Mouse (Mus musculus) olfactory bulb, adult 2 months (tissue): ENCODE data around the gene Vps8. TPM values are rescaled to one million over a fixed set of nuclear protein-coding genes. Genes with fewer than 3 reads are reported as not detected.

Experiments
- H3K27ac ChIP-seq: fragments of 200-500 bp; 2 replicates; pipeline ENCODE4 v1.5.1; 2012; ENCODE audit warnings: low read depth, low read length; ENCODE audit not compliant: insufficient read depth
- H3K4me1 ChIP-seq: fragments of 200-500 bp; 2 replicates; pipeline ENCODE4 v1.6.1; 2012; ENCODE audit warnings: low read length; ENCODE audit not compliant: control insufficient read depth, insufficient read depth
- H3K4me3 ChIP-seq: fragments of 200-500 bp; 2 replicates; pipeline ENCODE4 v1.5.1; 2012; ENCODE audit warnings: mild to moderate bottlenecking, low read depth, low read length, moderate library complexity; ENCODE audit not compliant: insufficient read depth
- CTCF ChIP-seq: fragments of 200-500 bp; IDR thresholded peaks from 2 replicates; pipeline ENCODE4 v1.5.1; 2012; ENCODE audit warnings: low read depth, mild to moderate bottlenecking, low read length, moderate library complexity; ENCODE audit not compliant: insufficient read depth
- POLR2A ChIP-seq: fragments of 200-500 bp; IDR thresholded peaks from 2 replicates; pipeline ENCODE4 v1.6.1; 2012; ENCODE audit warnings: mild to moderate bottlenecking, low read depth, low read length, moderate library complexity; ENCODE audit not compliant: insufficient read depth
- WGBS: fragments of 180-500 bp; shearing (Covaris S2); methylation state at CpG from one replicate; pipeline ENCODE4 v1.1.7; 2018; 5-methylcytosine and 5-hydroxymethylcytosine counted together
- polyA plus RNA-seq: library from polyadenylated mRNA; stranded (reverse); fragments of >200 nt; gene quantifications from 2 replicates; pipeline ENCODE4 v1.2.4, GENCODE M21; 2012; ENCODE audit warnings: low replicate concordance; ENCODE audit not compliant: missing spikeins, insufficient read depth, insufficient read length

Vps8 gene
- polyA plus RNA-seq, 1 experiment, result not detected

DNA sequence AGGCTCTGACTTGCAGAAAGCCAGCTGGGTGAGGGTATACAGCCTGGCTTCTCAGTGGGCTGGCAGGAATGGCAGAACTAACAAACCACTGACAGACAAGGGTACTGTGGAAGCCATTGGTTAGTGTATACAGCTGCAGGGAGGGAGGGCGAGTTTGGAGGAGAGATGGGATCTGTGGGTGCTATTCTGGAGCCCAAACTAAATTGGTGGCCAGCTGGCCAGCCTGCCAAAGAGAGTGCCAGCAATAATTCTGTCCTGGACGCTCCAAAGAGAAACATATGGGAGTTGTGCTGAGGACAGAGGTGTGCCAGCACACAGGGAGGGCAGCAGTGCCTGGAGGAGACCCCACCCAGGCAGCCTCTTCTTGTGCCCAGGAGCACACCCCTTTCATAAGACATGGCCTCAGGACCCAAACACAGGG, 220.7 kb downstream of the Vps8 start:
- 0 out of 2 replicates have a peak overlapping the region, but pooled peaks have one; percentile 8 for H3K27ac ChIP-seq
- H3K4me1 ChIP-seq, result peaks cover 12% of the 10 kb centered on the region
- TF ChIP-seq POLR2A (no peak), CTCF (no peak)
- WGBS, result 47% methylated on average over 2 of the region's 2 CpGs
- no peak overlapping the region for H3K4me3 ChIP-seq

DNA sequence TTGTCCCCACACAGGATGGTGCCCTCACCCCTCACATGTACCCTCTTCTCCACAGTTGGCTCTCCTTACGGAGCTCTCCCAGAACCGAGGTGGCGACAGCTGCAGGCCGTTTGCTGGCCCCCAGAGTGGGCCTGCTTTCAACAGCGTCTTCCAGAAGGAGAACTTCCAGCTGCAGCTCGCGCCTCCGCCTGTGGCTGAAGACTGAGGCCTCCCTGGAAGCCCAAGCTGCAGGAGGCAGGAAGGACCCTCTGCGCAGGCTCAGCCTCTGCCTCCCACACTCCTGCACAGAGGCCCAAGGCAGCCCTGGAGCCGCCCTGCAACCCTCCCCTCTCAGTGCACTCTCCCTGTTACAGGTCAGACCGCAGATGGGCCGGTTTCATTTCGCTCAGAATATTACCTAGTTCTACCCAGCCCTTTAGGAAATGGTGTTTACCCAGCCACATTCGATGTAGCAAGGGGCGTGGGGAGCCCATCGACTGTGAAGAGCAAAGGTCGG, 221.2 kb downstream of the Vps8 start:
- H3K27ac ChIP-seq, result 0 out of 2 replicates have a peak overlapping the region, but pooled peaks have one; percentile 8
- WGBS, result 54% methylated on average over 17 of the region's 17 CpGs
- H3K4me1 ChIP-seq, result peaks cover 12% of the 10 kb centered on the region
- no peak overlapping the region for H3K4me3 ChIP-seq
- no peak for TF ChIP-seq CTCF

DNA sequence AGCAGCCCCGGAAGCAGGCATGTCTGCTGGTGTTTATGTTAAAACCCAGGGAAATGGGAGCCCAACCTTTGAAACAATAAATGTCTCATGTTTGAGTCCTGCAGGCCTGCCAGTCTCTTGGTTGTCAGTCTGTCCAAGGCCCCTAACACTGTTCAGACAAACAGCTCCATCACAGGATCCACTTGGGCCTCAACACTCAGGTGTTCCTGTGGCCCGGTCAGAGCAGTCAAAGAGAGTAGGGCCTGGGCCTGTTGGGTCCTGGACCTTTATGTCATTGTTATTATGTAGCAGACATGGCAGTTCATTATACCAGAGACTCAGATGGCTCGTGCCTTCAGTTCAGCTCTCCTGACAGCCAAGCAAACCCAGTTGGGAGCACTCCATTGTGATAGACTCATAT, 221.7 kb downstream of the Vps8 start:
- WGBS, result 79% methylated on average over 3 of the region's 3 CpGs
- H3K4me1 ChIP-seq, result peaks cover 12% of the 10 kb centered on the region
- H3K27ac ChIP-seq, result no peak overlapping the region
- no peak overlapping the region for H3K4me3 ChIP-seq
- TF ChIP-seq POLR2A (no peak), CTCF (no peak)

DNA sequence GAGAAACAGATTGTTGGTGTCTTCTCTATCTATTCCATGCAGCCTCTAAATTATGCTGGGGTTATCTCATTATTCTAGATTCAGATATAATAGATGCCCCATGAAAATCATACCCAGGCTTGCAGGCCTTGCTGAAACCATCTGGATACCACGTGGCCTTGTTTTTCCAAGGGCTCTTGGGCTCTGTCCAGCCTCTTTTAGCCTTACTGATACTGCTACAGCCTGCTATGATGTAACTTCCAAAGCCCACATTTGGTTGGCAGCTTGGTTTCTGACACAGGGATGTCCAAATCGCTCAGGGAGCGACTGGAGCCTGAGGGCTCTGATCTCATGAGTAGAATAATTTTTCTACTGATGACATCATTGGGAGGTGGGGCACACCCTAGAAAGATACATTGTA, 223.0 kb downstream of the Vps8 start:
- no peak overlapping the region for H3K27ac ChIP-seq
- H3K4me1 ChIP-seq, result peaks cover 12% of the 10 kb centered on the region
- WGBS, result 85% methylated on average over 3 of the region's 3 CpGs
- H3K4me3 ChIP-seq, result no peak overlapping the region
- TF ChIP-seq POLR2A (no peak), CTCF (no peak)

DNA sequence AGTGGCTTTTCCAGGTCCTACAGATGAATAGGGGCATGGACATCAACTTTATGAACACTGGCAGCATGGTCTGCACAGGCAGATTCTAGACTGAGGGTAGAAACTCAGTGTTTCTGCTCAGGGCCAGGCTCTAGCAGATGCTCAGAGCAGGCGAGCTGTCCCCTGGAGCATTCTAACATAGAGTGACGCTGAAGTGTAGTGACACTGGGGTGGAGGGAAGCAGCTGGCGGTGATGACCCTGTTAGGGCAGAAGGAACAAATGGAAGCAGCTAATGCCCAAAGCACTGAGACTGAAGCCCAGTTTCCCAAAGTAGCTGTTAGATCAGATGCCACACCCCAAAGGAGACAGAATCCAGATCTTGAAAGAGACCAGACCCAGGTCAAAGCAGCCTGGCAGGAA, 223.6 kb downstream of the Vps8 start:
- Histone ChIP-seq H3K4me1 (peaks cover 12% of the 10 kb centered on the region), H3K4me3 (no peak overlapping the region), H3K27ac (no peak overlapping the region)
- TF ChIP-seq CTCF (no peak), POLR2A (no peak)
- 79% methylated on average over 3 of the region's 3 CpGs for WGBS

DNA sequence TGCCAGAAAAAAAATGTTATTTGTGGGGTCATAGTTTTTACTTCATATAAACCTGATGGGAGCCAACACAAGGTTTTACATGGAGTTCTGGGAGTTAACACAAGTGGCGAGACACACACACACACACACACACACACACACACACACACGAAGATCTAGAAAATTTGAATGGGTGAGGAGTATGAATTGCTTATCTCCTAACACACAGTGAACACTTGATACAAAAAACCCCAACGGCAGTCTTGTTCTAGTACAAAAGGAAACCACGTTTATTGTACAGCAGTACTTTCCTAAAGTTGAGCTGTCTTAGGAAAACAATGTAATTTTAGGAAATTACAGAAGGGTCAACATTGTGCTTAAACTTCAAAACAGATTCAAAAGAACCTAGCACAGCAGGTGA, 225.9 kb downstream of the Vps8 start:
- Histone ChIP-seq H3K27ac (no peak overlapping the region), H3K4me1 (peaks cover 20% of the 10 kb centered on the region), H3K4me3 (no peak overlapping the region)
- 72% methylated on average over 4 of the region's 4 CpGs for WGBS
- TF ChIP-seq CTCF (no peak), POLR2A (no peak)

DNA sequence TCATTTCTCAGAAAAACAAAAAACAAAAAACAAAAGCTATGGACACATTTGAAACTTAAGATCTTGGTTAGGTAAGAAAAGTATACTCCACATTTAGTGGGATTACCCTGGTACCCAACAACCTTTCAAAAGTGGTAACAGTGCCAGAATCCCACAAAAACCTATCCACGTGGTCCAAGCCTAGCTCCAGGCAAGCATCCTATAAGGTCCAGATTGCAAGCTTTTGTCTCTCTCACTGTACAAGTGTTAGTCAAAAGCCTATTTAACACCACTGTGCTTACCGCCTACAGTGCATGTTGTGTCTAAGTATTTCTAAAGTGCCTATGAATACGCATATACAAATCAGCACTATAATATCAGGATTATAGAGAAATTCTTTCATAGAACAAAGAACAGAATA, 227.4 kb downstream of the Vps8 start:
- Histone ChIP-seq H3K4me3 (no peak overlapping the region), H3K27ac (no peak overlapping the region), H3K4me1 (peaks cover 11% of the 10 kb centered on the region; the same call in 1 of the 2 replicates)
- 60% methylated on average over 3 of the region's 3 CpGs for WGBS
- TF ChIP-seq POLR2A (no peak), CTCF (no peak)

DNA sequence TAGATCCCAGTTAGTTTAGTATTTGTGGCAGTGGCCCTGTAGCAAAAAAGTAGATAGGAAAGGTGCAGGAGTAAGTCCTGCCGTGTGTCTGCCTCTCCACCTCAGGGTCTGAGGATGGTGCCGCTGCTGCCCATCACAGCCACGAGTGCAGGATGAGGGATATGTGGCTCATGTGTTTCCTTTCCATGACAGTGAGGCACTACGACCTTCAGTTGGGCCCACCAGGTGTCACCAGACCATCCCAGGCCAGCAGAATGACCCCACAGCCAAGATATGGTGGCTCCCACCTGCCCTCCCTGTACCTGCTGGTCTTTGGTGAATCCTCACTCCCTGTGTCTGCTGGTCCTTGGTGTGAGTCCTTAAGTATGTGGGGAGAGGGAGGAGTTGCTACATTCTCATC, 228.2 kb downstream of the Vps8 start:
- WGBS, result 82% methylated on average over 4 of the region's 4 CpGs
- TF ChIP-seq CTCF, result no peak
- TF ChIP-seq POLR2A, result no peak
- no peak overlapping the region for H3K4me3 ChIP-seq
- H3K4me1 ChIP-seq, result peaks cover 14% of the 10 kb centered on the region; the same call in 1 of the 2 replicates
- no peak overlapping the region for H3K27ac ChIP-seq

DNA sequence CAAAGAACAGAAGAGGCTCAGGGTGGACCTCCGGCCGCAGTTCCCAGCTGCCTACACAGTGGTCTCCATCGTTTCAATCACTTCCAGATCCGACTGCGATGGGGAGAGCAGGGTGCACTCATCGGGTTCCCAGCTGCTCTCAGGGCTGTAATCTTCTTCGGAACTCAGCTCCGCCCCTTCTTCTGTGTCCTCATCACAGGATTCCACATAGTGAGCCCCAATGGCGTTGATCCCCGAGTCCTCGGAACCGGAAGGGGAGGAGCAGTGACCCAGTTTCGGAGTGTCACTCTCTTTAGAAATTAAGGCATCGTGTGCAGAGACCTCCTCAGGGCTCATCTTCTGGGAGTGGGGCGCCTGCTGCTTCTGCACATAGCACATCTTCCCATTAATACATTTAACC, 230.2 kb downstream of the Vps8 start:
- no peak overlapping the region for H3K4me3 ChIP-seq
- TF ChIP-seq CTCF (no peak), POLR2A (no peak)
- peaks cover 14% of the 10 kb centered on the region; the same call in 1 of the 2 replicates for H3K4me1 ChIP-seq
- WGBS, result 46% methylated on average over 15 of the region's 15 CpGs
- H3K27ac ChIP-seq, result no peak overlapping the region

DNA sequence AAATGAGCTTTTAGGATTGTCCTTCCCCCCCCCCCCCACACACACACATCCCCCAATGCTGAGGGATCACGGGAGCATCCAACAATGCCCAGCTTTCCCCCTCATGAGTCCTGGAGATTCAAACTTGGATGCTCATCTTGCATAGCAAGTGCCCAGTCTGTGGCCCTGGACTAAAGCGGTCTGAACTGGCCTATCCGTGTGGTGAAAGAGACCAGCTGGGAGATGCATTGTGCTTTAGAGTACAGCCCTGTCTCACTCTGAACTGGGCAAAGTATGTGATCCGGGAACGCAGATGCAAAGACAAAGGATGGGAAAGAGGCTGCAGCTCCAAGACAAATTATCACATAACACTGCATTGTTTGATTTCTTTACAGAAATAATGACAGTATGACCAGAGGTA, 231.5 kb downstream of the Vps8 start:
- H3K4me3 ChIP-seq, result no peak overlapping the region
- H3K27ac ChIP-seq, result no peak overlapping the region
- 57% methylated on average over 5 of the region's 5 CpGs for WGBS
- TF ChIP-seq CTCF (no peak), POLR2A (no peak)
- H3K4me1 ChIP-seq, result peaks cover 14% of the 10 kb centered on the region; the same call in 1 of the 2 replicates
